Mouse (Mus musculus) heart, embryonic 14.5 days (tissue): ENCODE results near the gene Aox2. TPM values are rescaled to one million over a fixed set of nuclear protein-coding genes. Genes with fewer than 3 reads are reported as not detected.

Experiments
- ATAC-seq: fragments of 200-750 bp; cut with Nextera tagmentation; 2 replicates; pipeline ENCODE4 v1.8.0; 2017; ENCODE audit warnings: low read depth, moderate TSS enrichment; ENCODE audit not compliant: insufficient number of reproducible peaks, insufficient read depth, low FRiP score
- H3K27ac ChIP-seq, 2 experiments: fragments of 200-500 bp in 1 of 2; fragments of 300-500 bp in 1 of 2; sonication (generic) in 1 of 2; replicated peaks in 1 of 2; 2 replicates each; pipeline ENCODE4 v1.5.1; 2012 to 2014; ENCODE audit warnings: low read depth in 2 of 2, low read length in 2 of 2, control low read depth in 1 of 2, mild to moderate bottlenecking in 1 of 2, mixed read lengths in 1 of 2; ENCODE audit not compliant: control insufficient read depth in 1 of 2, insufficient read depth in 1 of 2
- H3K27me3 ChIP-seq: fragments of 300-500 bp; sonication (generic); 2 replicates; pipeline ENCODE4 v1.6.1; 2014; ENCODE audit warnings: mild to moderate bottlenecking, low read length, control low read depth; ENCODE audit not compliant: control insufficient read depth, insufficient read depth
- H3K36me3 ChIP-seq: fragments of 300-500 bp; sonication (generic); 2 replicates; pipeline ENCODE4 v1.6.1; 2014; ENCODE audit warnings: mild to moderate bottlenecking, control low read depth, low read length, mixed read lengths; ENCODE audit not compliant: control insufficient read depth, insufficient read depth
- H3K4me1 ChIP-seq, 2 experiments: fragments of 200-500 bp in 1 of 2; fragments of 300-500 bp in 1 of 2; sonication (generic) in 1 of 2; 2 replicates each; pipeline ENCODE4 v1.6.1; 2012 to 2014; ENCODE audit warnings: low read length in 2 of 2, control low read depth in 1 of 2, mixed read lengths in 1 of 2; ENCODE audit not compliant: control insufficient read depth in 2 of 2, insufficient read depth in 2 of 2
- H3K4me2 ChIP-seq: fragments of 300-500 bp; sonication (generic); 2 replicates; pipeline ENCODE4 v1.6.1; 2014; ENCODE audit warnings: mild to moderate bottlenecking, low read length
- H3K4me3 ChIP-seq, 2 experiments: fragments of 200-500 bp in 1 of 2; fragments of 300-500 bp in 1 of 2; sonication (generic) in 1 of 2; 2 replicates each; pipeline ENCODE4 v1.5.1; 2012 to 2014; ENCODE audit warnings: low read length in 2 of 2, mild to moderate bottlenecking in 2 of 2, control low read depth in 1 of 2, low read depth in 1 of 2, moderate library complexity in 1 of 2; ENCODE audit not compliant: control insufficient read depth in 1 of 2, insufficient read depth in 1 of 2
- H3K9ac ChIP-seq: fragments of 300-500 bp; sonication (generic); 2 replicates; pipeline ENCODE4 v1.6.1; 2014; ENCODE audit warnings: mild to moderate bottlenecking, low read length
- H3K9me3 ChIP-seq: fragments of 300-500 bp; sonication (generic); 2 replicates; pipeline ENCODE4 v1.6.1; 2016; ENCODE audit warnings: low read length, control low read depth; ENCODE audit not compliant: control insufficient read depth
- WGBS: fragments of 180-500 bp; shearing (Covaris S2); extraction: QIAGEN DNeasy Blood & Tissue Kit; methylation state at CpG from one replicate; pipeline ENCODE4 v1.1.7; 2014; 5-methylcytosine and 5-hydroxymethylcytosine counted together
- polyA plus RNA-seq: library from polyadenylated mRNA; unstranded; fragments of >200 nt; fragmentation: Nextera tagmentation; extraction: Ambion mirVana; gene quantifications from 2 replicates; pipeline ENCODE4 v1.2.1, GENCODE M21; 2014

Aox2 gene
- polyA plus RNA-seq, 1 experiment from 2014 or later = not detected

DNA sequence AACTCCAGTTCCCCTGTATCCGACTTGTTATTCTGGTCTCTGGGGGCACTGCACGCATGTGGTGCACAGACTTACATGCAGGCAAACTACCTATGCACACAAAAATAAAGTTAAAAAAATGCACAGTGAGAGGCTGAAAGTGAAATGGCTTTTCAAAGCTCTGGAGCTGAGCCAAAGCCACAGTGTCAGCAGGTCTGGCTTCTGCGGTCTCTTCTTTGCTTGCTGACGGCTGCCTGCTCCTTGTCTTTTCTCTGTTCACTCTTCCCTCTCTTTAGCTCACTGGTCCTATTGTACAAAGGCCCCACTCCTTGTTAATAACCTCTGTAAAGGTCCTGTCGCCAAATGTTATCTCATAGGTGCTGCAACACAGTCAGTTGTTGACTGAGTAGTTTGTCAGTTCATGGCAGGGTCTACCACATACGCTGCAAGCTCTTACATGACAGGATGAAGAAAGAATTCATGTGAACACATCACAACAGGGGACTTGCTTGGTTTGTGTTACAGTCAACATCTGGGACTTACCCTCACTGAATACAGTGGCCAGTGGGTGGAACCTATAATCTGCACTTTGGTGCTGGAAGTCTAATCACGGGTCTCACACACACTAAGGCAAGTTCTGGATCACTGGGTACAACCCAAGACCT lies 33.2 kb downstream of the Aox2 start:
- no peak overlapping the region for H3K4me2 ChIP-seq
- H3K9ac ChIP-seq = no peak overlapping the region
- 52% methylated on average over 7 of the region's 7 CpGs for WGBS
- peaks cover 0 to 3% of the 10 kb centered on the region in 2 experiments; a peak in 2 of 4 replicates for H3K4me1 ChIP-seq
- no peak for ATAC-seq
- H3K27ac ChIP-seq = no peak overlapping the region
- no peaks in the 10 kb centered on the region for H3K9me3 ChIP-seq
- no peaks in the 10 kb centered on the region for H3K36me3 ChIP-seq
- H3K4me3 ChIP-seq = no peak overlapping the region
- no peaks in the 10 kb centered on the region for H3K27me3 ChIP-seq

DNA sequence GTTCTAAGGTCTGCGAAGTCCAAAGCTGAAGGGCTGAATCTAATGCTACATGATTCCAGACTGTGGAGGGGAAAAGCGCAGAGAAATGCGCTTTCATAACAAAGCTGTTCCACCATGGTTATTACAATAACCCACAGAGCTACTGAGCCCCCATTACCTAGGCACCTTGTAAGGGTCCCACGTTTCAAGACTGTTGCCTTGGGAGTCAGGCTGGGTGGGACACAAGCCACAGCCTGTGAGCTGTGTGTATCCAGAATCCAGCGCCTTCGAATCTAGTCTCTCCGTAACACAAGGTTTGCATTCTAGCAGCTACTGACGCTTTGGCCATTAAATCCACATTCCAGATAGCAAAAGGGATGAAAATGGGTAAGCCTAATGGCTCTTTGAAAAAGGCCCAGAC lies 35.0 kb downstream of the Aox2 start:
- 82% methylated on average over 8 of the region's 8 CpGs for WGBS
- no peaks in the 10 kb centered on the region for H3K9me3 ChIP-seq
- ATAC-seq = no peak

DNA sequence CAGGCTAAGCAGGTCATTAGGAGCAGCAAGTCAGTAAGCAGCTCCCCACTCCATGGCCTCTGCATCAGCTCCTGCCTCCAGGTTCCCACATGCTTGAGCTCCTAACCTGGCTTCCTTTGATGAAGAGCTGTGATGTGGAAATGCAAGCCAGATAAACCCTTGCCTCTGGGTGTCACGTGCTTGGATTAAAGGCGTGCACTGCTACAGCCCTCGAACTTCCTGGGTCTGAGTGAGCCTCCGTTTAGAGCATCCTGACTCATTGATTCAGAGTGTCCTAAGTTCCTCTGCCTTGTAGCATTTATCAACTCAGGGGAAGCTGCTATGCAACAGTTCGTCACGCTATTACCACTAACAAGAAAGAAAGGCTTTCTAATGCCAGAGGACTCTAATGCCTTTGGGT lies 37.4 kb downstream of the Aox2 start:
- H3K9me3 ChIP-seq = no peaks in the 10 kb centered on the region
- peaks cover 0 to 3% of the 10 kb centered on the region in 2 experiments; a peak in 1 of 4 replicates for H3K4me1 ChIP-seq
- no peak overlapping the region for H3K9ac ChIP-seq
- whole genome bisulfite sequencing = 57% methylated on average over 6 of the region's 6 CpGs
- no peak for ATAC-seq
- H3K27ac ChIP-seq = no peak overlapping the region
- H3K4me3 ChIP-seq = no peak overlapping the region
- H3K27me3 ChIP-seq = no peaks in the 10 kb centered on the region
- H3K4me2 ChIP-seq = no peak overlapping the region
- no peaks in the 10 kb centered on the region for H3K36me3 ChIP-seq

More for the DNA sequence above, 35.0 kb downstream of the Aox2 start:
- Histone ChIP-seq H3K9ac (no peak overlapping the region), H3K36me3 (no peaks in the 10 kb centered on the region), H3K27me3 (no peaks in the 10 kb centered on the region), H3K4me2 (no peak overlapping the region), H3K4me1 (peaks cover 0 to 3% of the 10 kb centered on the region in 2 experiments; a peak in 2 of 4 replicates), H3K4me3 (no peak overlapping the region), H3K27ac (no peak overlapping the region)

DNA sequence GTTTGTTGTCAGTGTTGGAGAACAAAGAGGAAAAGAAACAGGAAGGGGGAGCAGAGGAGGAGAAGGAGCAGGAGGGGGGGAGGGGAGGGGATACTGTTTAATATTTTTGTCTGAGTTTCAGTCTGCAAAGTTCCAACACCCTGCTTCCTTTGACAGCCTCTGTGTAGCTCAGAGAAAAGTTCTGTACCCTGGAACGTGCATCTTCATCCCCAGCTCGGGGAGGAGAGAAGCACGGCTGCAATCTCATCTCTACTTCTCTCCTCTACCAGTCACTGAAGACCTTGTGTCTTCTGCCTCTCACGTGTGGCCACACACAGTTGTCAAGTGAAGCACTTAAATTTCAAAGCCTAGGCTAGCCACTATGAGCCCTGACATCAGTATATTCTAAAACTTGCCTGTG lies 55.1 kb downstream of the Aox2 start:
- peak overlapping the region; percentile 56 for H3K4me2 ChIP-seq
- H3K36me3 ChIP-seq = no peaks in the 10 kb centered on the region
- ATAC-seq = no peak
- no peaks in the 10 kb centered on the region for H3K27me3 ChIP-seq
- H3K4me1 ChIP-seq = peaks cover 0 to 5% of the 10 kb centered on the region in 2 experiments; a peak in 1 of 4 replicates
- WGBS = 27% methylated on average over 4 of the region's 4 CpGs
- no peak overlapping the region for H3K27ac ChIP-seq
- 0 out of 2 replicates have a peak, but pooled peaks cover 3% of the 10 kb centered on the region for H3K9me3 ChIP-seq
- peak overlapping the region; percentile 21; the same call in 1 of the 2 replicates for H3K9ac ChIP-seq
- H3K4me3 ChIP-seq = peak overlapping the region; percentile 13 to 31; a peak in 3 of 4 replicates

DNA sequence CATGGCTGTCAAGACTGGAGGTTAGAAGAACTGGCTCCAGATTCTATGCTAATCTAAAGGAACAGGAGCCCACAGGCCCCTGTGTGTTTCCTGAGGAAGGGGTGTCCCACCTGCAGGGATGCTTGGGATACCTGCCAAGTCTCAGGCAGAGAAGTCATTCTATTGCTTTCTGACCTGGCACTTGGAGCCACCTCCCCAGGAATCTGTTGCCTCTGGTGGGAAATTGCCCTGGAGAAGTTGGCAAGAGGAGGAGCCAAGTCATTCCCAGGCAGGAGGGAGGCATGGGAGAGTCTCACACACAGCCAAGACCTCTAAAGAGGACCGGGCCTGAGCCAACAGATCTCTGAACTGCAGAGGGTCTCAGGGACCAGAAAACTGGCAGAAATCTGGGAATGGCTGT lies 61.8 kb downstream of the Aox2 start:
- Histone ChIP-seq H3K27ac (no peak overlapping the region), H3K4me2 (no peak overlapping the region), H3K4me3 (no peak overlapping the region), H3K9ac (no peak overlapping the region), H3K4me1 (peaks cover 0 to 7% of the 10 kb centered on the region in 2 experiments), H3K36me3 (no peaks in the 10 kb centered on the region), H3K27me3 (no peaks in the 10 kb centered on the region), H3K9me3 (no peaks in the 10 kb centered on the region)
- WGBS = 42% methylated on average over 1 of the region's 1 CpGs
- ATAC-seq = no peak

DNA sequence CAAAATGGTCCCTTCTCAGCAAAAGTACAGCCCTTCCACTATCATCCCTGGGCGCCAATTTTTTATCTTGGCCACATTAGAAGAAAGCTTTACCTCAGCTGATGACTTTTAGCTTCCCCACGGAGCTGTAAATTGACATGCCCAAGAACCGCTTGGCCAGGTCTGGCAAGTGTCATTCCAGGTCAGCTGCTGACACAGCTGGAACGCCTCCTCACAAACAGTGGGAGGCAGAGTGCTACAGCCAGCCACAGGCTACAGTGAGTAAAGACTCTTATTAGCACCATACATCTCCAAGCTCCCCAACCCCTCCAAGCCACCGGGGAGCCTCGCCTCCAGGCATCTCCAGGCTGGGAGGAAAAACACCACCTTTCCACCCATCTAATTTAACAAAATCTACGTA lies 63.5 kb downstream of the Aox2 start:
- no peak overlapping the region for H3K4me3 ChIP-seq
- ATAC-seq = 0 out of 2 replicates have a peak, but pooled peaks have one; percentile 50
- H3K36me3 ChIP-seq = no peaks in the 10 kb centered on the region
- H3K27ac ChIP-seq = no peak overlapping the region
- no peak overlapping the region for H3K9ac ChIP-seq
- peaks cover 0 to 7% of the 10 kb centered on the region in 2 experiments for H3K4me1 ChIP-seq
- no peak overlapping the region for H3K4me2 ChIP-seq
- 6% methylated on average over 7 of the region's 7 CpGs for WGBS
- H3K9me3 ChIP-seq = no peaks in the 10 kb centered on the region
- no peaks in the 10 kb centered on the region for H3K27me3 ChIP-seq

DNA sequence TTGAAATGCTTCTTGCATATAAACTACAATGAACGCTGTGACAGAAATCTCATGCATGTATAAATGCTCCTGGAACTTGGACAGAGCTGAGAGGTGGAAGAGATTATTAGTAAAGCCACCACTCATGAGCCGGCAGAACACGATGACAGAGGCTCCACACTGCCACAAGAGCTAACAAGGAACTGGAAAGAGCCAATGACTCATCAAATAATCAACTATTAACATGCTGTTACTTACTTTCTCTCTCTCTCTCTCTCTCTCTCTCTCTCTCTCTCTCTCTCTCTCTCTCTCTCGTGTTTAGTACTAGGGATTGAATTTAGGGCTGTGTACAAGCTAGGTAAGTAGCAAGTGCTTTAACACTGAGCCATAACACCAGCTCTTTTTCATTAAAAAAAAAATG lies 65.7 kb downstream of the Aox2 start:
- Histone ChIP-seq H3K27ac (no peak overlapping the region), H3K9ac (no peak overlapping the region), H3K36me3 (no peaks in the 10 kb centered on the region), H3K27me3 (no peaks in the 10 kb centered on the region), H3K4me2 (no peak overlapping the region), H3K9me3 (no peaks in the 10 kb centered on the region), H3K4me1 (peaks cover 0 to 7% of the 10 kb centered on the region in 2 experiments), H3K4me3 (no peak overlapping the region)
- no peak for ATAC-seq
- WGBS = 56% methylated on average over 4 of the region's 4 CpGs

DNA sequence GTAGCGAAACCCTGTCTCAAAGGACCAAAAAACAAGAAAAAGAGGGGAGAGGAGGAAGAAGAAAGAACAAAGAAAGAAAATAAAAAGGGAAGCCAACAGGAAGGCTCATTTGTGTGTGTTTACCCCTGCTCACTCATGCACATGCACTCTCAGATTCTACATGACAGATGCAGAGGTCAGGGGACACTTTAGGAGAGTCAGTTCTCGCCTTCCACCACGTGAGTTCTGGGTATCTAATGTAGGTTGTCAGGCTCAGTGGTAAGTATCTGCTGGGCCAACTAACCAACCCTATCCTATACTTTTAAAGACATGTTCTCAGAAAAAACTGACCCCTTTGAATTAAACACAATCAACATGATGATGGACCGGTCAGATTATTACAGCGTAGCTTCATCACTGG lies 66.4 kb downstream of the Aox2 start:
- WGBS = 83% methylated on average over 5 of the region's 5 CpGs
- no peak for ATAC-seq
- no peak overlapping the region for H3K9ac ChIP-seq
- H3K36me3 ChIP-seq = no peaks in the 10 kb centered on the region
- H3K4me3 ChIP-seq = no peak overlapping the region
- H3K4me1 ChIP-seq = peaks cover 0 to 7% of the 10 kb centered on the region in 2 experiments
- no peaks in the 10 kb centered on the region for H3K9me3 ChIP-seq
- H3K4me2 ChIP-seq = no peak overlapping the region
- H3K27me3 ChIP-seq = no peaks in the 10 kb centered on the region
- H3K27ac ChIP-seq = no peak overlapping the region
